21 mouse cellular contexts compared by ENCODE assay signal in genomic region chr5:87574174-87574573, GRCm38 (mm10). TPM values are rescaled to one million over a fixed set of nuclear protein-coding genes. Genes with fewer than 3 reads are reported as not detected.
"Had no signal": no experiment of that assay in that cellular context is flagged by ENCODE, and none has a peak within 500 bp of the region (broad histone marks: within the 10 kb centered on the region; RNA-seq: fewer than 3 reads in every experiment).

No protein-coding gene starts in this region.

- H3K4me1 ChIP-seq: lung, embryonic 15.5 days; megakaryocyte, embryonic 14.5 days; midbrain, embryonic 13.5 days; midbrain, embryonic 15.5 days; neural tube, embryonic 12.5 days had no signal

- ATAC-seq: lung, postnatal 0 days; midbrain, embryonic 13.5 days; midbrain, embryonic 15.5 days had no signal

- H3K9ac ChIP-seq: lung, embryonic 15.5 days; midbrain, embryonic 13.5 days; midbrain, embryonic 15.5 days; neural tube, embryonic 12.5 days; stomach, embryonic 15.5 days had no signal

- H3K4me2 ChIP-seq: lung, embryonic 15.5 days; midbrain, embryonic 11.5 days; midbrain, embryonic 13.5 days; midbrain, embryonic 15.5 days; neural tube, embryonic 12.5 days; stomach, embryonic 15.5 days had no signal

- H3K36me3 ChIP-seq: lung, embryonic 15.5 days; midbrain, embryonic 13.5 days; midbrain, embryonic 15.5 days; neural tube, embryonic 12.5 days; stomach, embryonic 15.5 days had no signal

- H3K9me3 ChIP-seq: lung, embryonic 15.5 days; megakaryocyte, embryonic 14.5 days; midbrain, embryonic 13.5 days; midbrain, embryonic 15.5 days; neural tube, embryonic 12.5 days; stomach, embryonic 15.5 days had no signal

- H3K27ac ChIP-seq: lung, embryonic 15.5 days; macrophage; midbrain, embryonic 13.5 days; midbrain, embryonic 15.5 days; neural tube, embryonic 12.5 days; stomach, embryonic 15.5 days; stomach, postnatal 0 days had no signal

- DNase-seq: lung, adult 2 months; lung, postnatal 14 days; right cerebral cortex, postnatal 14 days; thymus, adult 18-20 months; thymus, postnatal 14 days; thymus, postnatal 36 days had no signal

- H3K27me3 ChIP-seq: lung, embryonic 15.5 days; megakaryocyte, embryonic 14.5 days; midbrain, embryonic 13.5 days; midbrain, embryonic 15.5 days; neural tube, embryonic 12.5 days; stomach, embryonic 15.5 days had no signal

- H3K4me3 ChIP-seq: lung, embryonic 15.5 days; megakaryocyte, embryonic 14.5 days; midbrain, embryonic 13.5 days; midbrain, embryonic 15.5 days; neural tube, embryonic 12.5 days; stomach, embryonic 15.5 days had no signal

RNA-seq across cellular contexts. Expression of gene Sult1d1, which starts 5.3 kb away (rescaled TPM):
- polyA plus RNA-seq: macrophage; midbrain, embryonic 11.5 days; midbrain, embryonic 13.5 days; midbrain, embryonic 15.5 days; neural tube, embryonic 12.5 days; neural tube, embryonic 14.5 days; spleen, adult 2 months; testis, adult 2 months; thymus, postnatal 0 days had no signal

RNA-seq across cellular contexts. Expression of gene Sult1e1, which starts 17.2 kb away (rescaled TPM):
- polyA plus RNA-seq: lung, adult 2 months; lung, embryonic 15.5 days; lung, postnatal 0 days; macrophage; midbrain, embryonic 11.5 days; midbrain, embryonic 13.5 days; midbrain, embryonic 15.5 days; neural tube, embryonic 12.5 days; neural tube, embryonic 14.5 days; spleen, adult 2 months; stomach, embryonic 15.5 days had no signal

RNA-seq across cellular contexts. Expression of gene Sult1b1, which starts 36.2 kb away (rescaled TPM):
- polyA plus RNA-seq: lung, adult 2 months; lung, embryonic 15.5 days; lung, postnatal 0 days; macrophage; midbrain, embryonic 11.5 days; midbrain, embryonic 13.5 days; midbrain, embryonic 15.5 days; midbrain, postnatal 0 days; neural tube, embryonic 12.5 days; neural tube, embryonic 14.5 days; spleen, adult 2 months; testis, adult 2 months; thymus, postnatal 0 days had no signal
